Mouse (Mus musculus) hematopoietic multipotent progenitor cell, adult 10-12 weeks (in vitro differentiated cells): Measurements from ENCODE around the gene Nrgn. TPM values are rescaled to one million over a fixed set of nuclear protein-coding genes. Genes with fewer than 3 reads are reported as not detected.

Experiments used
- polyA plus RNA-seq: library from polyadenylated mRNA; stranded (reverse); fragments of >175 nt; gene quantifications from 2 replicates; pipeline ENCODE4 v1.2.3, GENCODE M21; 2012; ENCODE audit warnings: low replicate concordance

Nrgn gene
- 101 and 116 TPM in 2 replicates for polyA plus RNA-seq

GRCm38 (mm10) chr9:37552536-37553293, at the start of gene Nrgn:
Gene Nrgn, minus strand, starts transcription at chr9:37552904.

GRCm38 (mm10) chr9:37554838-37555748, 2.4 kb upstream of the Nrgn start, which contains the start of gene Siae:
Gene Siae, plus strand, starts transcription at chr9:37555698.

GRCm38 (mm10) chr9:37539170-37540025, 13.3 kb downstream of the Nrgn start, which contains the start of gene Vsig2:
Gene Vsig2, plus strand, starts transcription at chr9:37539255.

GRCm38 (mm10) chr9:37527396-37528224, 25.1 kb downstream of the Nrgn start, which contains the start of gene Esam:
Gene Esam, plus strand, starts transcription at chr9:37528078.

Other genes starting within 250 kb of the Nrgn start
- 9.7 and 21.2 TPM in 2 replicates for gene Ccdc15, start 204.5 kb downstream of the Nrgn start, polyA plus RNA-seq
- gene Hepacam, start 185.6 kb downstream of the Nrgn start, polyA plus RNA-seq = not detected in 2 replicates
- 1.1 and 2.0 TPM in 2 replicates for gene Robo4, start 151.0 kb downstream of the Nrgn start, polyA plus RNA-seq
- 0.21 and 0.71 TPM in 2 replicates for gene Robo3, start 119.7 kb downstream of the Nrgn start, polyA plus RNA-seq
- gene Msantd2, start 63.6 kb downstream of the Nrgn start, polyA plus RNA-seq = 15.5 and 39.2 TPM in 2 replicates
- 1.2 and 2.2 TPM in 2 replicates for gene Esam, start 24.8 kb downstream of the Nrgn start, polyA plus RNA-seq
- not detected in 2 replicates for gene Vsig2, start 13.6 kb downstream of the Nrgn start, polyA plus RNA-seq
- 0.35 and 1.1 TPM in 2 replicates for gene Siae, start 2.8 kb upstream of the Nrgn start, polyA plus RNA-seq
- 0.77 TPM in 1 of 2 replicates, not detected in the other for gene Spa17, start 60.8 kb upstream of the Nrgn start, polyA plus RNA-seq
- gene Tbrg1, start 104.4 kb upstream of the Nrgn start, polyA plus RNA-seq = 29.6 and 34.1 TPM in 2 replicates
- gene Panx3, start 116.3 kb upstream of the Nrgn start, polyA plus RNA-seq = not detected in 2 replicates
- gene Olfr160, start 163.3 kb upstream of the Nrgn start, polyA plus RNA-seq = not detected in 2 replicates
- gene Olfr874, start 192.2 kb upstream of the Nrgn start, polyA plus RNA-seq = not detected in 2 replicates
- not detected in 2 replicates for gene Olfr875, start 219.0 kb upstream of the Nrgn start, polyA plus RNA-seq